Mouse (Mus musculus) layer of hippocampus, postnatal 36 days (tissue): ENCODE measurements around the gene Ncln. TPM values are rescaled to one million over a fixed set of nuclear protein-coding genes. Genes with fewer than 3 reads are reported as not detected.

Source experiments
- DNase-seq, 2 experiments: peaks; one replicate each; pipeline ENCODE4 v3.0.0; 2022
- total RNA-seq, 2 experiments: library from RNA; stranded (reverse); gene quantifications; 2 replicates each; pipeline ENCODE4 v1.2.3; 2021

The Ncln gene
- total RNA-seq = 10 to 100 TPM; 77.1 to 90.0 TPM

DNA sequence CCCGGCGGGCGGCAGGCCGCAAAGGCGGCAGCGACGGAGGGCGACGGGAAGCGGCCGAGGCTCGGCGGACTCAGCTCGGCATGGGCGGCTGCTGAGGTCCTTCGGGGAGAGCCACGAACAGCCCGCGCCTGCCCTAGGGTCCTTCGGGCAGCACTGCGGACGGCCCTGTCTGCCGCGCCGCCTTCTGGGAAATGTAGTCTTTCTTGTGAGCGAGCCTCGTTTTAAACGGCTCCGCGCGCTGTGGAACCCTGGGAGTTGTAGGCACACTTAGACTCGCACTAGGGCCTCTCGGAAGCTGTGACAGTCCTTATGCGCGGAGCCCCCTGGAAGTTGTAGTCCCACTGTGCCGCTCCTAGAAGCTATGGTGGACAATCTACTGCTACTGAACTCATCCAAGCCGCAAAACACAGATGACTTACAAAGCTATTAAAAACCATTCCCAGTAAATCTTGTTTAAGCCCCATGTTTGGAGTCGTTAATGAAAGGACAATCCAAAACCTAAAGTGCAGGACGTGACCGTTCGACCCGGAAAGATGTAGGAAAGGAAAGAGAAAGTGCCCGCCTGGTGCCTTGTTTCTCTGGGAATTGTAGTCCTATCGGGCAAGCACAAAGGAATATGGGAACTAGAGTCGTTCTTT, at the start of gene Ncln:
Gene Ncln, minus strand, starts transcription at position 129 of the 638 bp plus-strand sequence.
- DNase-seq = peak; percentile 97 to 98

DNA sequence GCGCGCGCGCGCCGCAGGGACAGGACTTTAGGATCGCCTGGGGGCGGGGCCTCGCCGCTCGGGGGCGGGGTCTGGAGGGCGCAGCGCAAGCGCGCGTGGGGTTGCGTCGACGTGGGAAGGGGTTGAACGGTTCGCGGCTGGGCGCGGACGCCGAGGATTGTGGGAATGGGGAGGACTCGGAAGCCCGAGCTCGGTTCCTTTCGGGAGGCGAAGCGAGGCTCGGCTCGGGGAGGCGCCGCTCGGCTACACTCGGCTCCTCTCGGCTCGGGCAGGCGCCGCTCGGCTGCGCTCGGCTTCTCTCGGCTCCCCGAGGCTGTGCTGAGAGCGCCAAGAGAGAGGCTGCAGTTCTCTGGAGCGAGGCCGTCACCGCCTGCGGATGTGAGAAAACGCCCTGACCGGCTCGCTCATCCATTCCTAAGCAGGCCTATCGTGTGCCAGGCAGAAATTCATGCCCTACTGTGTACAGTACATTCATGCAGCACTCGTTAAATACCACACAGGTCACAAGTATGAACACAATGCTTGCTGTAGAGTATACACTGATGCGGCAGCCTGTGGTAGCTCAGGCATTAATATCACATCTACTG, 49.1 kb upstream of the Ncln start, which contains the start of gene Gna11:
Gene Gna11, minus strand, starts transcription at position 30 of the 587 bp plus-strand sequence.
- DNase-seq = peak; percentile 100

DNA sequence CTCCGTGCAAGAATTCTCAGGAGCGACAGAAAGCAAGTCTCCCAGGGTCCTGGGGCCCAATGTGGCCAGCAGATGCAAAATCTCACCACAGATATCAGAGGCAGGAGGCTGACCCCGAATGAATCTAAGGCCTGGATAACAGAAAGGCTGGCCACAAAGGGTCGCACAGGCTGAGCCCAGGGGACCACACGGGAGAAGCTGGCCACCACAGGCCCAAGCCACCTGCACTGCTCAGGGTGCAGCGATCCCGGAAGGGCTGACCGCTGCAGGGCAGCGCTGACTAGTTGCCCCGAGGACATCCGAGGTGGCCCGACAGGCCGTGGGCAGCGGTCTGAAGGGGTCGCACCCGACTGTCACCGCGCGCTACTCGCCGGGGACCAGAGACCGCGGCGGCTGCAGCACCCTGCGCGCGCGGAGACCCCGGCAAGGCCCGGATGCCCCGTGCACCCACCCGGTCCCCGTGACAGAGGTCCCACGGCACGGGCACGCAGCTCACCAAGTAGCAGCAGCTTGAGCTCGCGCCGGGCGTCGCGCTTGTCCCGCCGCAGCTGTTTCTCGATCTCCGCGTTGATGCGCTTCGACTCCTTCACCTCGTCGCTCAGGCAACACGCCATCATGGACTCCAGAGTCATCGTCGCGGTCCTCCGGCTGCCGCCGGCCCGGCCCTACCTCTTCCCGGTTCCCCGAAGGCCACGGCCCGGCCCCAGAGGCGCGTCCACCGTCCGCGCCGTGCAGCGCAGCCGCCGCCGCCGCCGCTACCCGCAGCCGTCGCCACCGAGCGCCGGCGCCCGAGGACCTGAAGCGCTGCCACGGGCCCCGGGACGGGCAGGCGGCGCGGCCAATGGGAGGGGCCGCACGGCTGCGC, 48.3 kb upstream of the Ncln start:
- no peak for DNase-seq

DNA sequence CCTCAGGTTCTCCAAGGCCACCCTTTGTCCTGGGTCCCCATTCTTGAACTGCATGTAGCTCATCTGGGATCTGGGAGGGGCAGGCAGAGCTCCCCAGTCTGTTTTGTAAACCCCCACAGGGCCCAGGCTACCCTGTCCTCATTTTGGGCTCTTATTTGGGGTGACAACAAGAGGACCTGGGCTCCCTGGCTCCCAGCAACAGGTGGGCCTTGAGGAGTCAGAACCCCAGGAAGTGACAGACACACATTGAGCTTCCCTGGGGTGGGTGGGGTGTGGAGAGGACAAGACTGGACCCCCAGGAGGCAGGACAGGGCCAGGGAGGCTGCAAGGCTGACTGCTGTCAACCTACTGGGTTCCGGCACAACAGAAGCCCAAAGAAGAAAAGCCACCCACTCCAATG, 47.4 kb upstream of the Ncln start:
- DNase-seq = no peak

DNA sequence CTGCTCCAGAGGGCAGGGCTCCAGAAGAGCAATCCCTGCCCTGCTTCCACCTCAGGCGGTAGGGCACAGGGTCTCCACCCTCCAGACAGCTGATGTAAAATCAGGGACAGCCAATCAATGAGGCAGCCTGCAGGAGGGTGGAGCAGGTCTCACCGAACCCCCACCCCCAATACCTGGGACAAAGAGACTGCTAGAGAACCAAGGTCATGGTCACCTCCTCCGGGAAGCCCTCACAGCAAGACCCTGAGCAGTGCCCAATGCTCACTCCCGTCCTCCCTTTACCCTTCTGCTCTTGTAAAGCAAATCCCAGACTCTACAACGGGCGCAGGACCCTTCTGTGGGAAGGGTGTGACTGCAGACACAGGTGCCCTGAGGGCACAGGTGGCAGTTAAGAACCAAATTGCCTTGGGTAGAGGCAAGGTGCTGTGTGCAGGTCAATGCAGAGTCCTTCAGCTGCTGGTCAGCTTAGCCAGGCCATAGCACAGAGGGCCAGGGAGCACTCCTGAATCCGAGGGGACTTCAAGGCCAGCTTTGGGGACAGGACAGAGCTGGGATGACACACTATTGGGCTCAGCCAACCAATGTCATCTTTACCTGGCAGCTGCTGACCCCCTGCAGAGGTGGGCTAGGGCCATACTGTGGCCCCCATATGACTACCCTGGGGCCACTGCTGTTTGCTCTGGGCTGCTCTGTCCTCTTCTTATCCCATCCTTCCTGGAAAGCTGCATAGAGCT, 46.7 kb upstream of the Ncln start:
- no peak for DNase-seq

DNA sequence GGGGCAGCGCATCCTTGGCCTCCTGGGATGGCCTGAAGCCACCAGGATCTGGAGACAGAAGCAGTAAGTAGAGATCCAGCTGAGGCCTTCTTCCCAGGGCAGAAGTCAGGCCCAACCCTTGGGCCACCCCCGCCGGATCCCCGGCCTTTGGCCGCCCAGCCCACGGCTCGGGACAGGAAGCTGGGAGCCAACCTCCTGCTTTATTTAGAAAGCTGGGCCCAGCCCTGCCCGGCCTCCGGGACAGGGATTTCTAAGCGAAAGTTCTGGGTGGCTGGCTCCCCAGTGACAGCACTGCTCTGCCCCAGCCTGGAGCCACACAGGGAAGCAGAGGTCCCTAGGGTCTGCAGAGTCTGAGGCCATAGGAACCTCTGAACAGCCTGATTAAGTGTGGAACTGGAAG, 45.6 kb upstream of the Ncln start:
- no peak for DNase-seq

DNA sequence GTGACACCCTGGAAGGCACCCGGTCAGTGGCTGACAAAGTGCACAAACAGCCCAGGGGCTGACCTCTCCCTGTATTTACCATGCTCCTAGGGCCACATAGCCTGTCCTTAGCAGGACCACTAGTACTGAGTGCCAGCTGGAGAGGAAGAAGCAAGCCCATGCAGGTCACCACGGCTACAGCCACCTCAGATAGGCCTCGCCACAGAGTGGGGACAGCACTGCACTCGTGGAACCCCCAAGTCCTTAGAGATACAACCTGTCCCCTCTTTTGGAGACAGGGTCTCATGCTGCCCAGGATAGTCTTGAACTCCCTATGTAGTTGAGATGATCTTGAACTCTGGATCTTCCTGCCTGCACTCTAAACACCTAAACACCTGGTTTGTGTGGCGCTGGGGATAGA, 45.2 kb upstream of the Ncln start:
- DNase-seq = no peak

DNA sequence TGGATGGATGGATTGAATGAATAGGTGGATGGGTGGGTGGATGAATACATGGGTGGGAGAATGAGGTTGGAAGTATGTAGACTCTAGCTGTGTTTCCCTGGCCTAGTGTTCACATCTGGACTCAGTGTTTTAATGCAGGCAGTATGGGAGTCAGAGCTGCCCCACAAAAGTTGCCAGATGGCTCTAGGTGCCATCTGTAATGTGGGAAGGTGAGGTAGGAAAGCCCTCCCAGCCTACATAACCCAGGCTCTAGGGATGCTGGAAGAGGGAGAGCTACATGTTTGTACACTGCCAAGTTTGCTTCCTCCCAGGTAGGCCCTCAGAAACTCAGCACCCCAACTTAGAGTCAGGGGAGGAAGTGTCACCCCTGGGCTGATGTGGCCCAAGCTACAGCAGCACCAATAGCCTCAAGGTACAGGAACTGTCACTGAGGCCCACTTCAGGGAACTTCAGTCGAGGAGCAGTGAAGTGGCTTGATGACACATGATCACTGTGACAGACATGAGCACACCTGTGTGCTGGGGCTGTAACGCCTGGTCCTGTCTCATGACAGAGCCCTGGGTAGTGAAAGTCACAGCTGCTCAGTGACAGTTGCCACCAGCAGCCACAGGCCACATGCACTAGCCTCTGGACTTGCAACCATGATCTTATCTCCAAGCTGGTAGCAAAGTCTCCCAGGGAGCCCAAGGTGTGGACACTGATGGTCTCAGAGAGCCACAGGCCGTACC, 42.3 kb upstream of the Ncln start:
- DNase-seq = no peak

DNA sequence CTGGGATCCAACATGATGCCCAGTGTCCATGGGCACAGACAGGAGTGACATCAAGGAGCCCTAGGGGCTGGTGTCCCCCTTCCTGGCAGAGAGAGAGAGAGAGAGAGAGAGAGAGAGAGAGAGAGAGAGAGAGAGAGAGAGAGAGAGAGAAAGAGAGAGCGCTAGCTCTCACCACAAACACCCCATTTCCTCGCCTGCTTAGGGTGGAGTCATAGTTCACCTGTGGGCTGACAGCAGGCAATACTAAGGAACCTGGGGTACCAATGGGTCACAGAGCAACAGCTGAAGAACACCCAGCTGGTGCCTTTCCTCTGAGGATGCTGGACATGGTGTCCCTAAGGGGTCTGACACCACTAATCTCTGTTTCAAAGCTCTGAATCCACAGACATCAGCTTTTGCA, 41.2 kb upstream of the Ncln start:
- DNase-seq = no peak

DNA sequence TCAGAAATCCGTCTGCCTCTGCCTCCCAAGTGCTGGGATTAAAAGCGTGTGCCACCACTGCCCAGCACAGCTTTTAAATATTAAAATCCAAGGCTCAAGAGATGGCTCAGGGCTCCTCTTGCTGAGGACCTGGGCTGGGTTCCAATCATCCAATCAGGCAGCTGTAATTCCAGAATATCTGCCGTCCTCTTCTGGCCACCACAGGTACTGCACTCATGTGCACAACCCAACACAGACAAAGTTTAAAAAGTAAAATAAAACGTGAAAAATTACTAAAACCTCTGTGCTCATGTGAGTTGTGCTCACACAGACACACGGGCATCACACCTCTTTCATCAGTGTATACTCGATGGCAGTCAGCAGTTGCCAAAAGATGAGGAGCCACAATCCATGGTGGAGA, 40.5 kb upstream of the Ncln start:
- no peak for DNase-seq

DNA sequence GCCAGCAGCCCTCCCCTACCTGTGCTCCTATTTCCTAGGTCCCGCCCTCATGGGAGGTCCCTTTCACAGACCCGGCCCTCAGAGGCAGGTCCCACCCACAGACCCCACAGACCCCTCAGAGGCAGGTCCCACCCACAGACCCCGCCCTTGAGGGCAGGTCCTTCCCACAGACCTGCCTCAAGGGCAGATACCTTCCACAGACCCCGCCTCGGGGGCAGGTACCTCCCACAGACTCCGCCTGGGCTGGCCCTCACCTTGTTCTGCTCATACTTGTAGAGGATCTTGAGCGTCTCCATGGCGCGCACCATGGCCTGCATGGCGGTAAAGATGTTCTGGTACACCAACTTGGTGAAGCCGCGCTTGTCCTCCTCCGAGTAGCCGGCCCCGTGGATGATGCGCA, 38.6 kb upstream of the Ncln start:
- DNase-seq = no peak

DNA sequence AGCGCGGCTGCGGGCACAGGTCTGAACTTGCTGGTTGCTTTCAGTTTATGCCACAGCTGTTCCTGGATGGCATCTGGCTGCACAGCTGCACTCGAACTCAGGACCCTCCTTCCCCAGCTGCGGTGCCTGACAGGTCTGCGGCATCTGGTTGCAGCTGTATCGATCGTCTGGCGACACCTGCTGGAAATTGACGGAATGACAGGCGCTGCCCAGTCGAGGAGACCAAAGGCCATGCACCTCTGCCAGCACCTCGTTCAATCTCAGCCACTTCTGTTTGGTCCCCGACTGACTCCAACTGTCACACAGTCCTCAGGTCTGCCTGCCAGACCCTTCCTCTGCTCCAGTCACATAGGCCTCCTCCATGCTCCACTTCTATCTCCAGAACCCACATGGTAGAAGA, 30.6 kb upstream of the Ncln start:
- DNase-seq = peak; percentile 61 to 63

DNA sequence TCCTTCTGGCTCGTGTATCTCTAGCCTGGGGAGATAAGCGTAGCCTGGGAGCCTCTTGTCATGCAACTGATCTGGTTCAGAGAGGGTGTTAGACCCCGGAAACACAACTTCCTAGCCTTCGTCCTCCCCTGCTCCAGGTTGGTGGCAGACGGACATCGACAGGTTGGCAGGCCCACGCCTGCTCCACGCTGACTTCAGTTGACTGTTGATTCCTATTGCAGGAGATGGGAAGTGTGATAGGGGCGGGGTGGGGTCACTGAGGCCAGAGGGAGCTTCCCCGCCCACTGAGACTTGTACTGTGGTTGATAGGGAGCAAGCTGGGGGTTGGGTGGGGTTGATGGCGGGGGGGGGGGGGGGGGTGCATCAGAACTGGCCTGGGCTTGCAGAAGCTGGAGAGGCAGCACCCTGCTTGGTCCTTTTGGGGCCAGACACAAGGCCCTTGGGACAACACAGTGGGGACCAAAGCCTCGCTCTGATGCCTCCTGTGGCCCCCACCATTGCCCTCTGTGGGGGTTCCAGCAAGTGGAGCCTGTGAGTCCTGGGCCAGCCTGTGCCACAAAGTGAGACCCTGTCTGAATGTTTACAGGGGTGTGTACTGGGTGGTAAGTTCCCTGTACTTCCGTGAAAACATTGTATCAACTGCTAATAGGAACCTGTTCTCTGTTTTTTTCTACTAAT, 29.0 kb upstream of the Ncln start:
- DNase-seq = no peak

DNA sequence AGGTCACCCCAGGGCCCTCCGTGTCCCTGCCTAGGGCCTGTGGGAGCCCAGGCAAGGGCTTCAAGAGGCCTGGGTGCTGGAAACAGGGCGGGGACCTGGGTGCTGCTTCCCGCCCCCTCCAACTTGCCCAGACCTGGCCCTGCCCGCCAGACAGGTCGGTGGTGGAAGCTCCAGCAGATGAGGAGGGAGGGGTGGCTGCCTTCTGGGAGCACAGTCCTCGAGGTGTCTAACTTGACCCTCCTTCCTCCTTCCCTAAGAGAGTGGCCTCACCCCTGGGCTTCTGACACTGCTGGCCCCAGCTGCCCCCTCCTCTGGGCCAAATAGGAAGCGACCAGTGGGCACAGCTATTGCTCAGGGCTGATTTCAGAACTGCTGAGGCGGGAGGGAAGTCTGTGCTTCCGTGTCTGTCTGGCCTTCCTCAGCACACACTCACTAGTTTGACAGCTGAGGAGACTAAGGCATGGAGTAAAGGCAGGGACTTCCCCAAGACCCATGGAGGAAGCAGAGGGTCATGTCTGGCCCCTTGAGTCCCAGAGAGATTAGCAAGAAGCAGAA, 27.9 kb upstream of the Ncln start, which contains the start of gene Gna15:
Gene Gna15, minus strand, starts transcription at position 175 of the 555 bp plus-strand sequence.
- no peak for DNase-seq

DNA sequence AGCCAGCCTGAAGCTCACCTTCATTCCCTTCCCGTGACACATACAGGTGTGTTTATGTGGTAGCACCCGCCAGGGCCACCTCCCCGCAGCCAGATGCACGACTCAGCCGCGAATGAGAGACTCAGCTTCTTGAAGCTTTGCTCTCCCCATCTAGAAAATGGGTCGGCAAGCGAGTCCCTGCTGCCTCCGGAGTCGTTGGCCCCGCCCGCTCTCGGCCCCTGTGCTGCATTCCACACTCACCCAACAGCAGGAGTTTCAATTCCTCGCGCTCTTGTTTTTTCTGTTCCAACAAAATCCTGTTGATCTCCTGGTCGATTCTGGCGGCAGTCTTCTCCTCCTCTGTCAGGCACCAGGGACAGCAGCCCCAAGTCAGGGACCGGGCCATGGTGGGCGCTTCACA, 27.4 kb upstream of the Ncln start:
- DNase-seq = no peak

DNA sequence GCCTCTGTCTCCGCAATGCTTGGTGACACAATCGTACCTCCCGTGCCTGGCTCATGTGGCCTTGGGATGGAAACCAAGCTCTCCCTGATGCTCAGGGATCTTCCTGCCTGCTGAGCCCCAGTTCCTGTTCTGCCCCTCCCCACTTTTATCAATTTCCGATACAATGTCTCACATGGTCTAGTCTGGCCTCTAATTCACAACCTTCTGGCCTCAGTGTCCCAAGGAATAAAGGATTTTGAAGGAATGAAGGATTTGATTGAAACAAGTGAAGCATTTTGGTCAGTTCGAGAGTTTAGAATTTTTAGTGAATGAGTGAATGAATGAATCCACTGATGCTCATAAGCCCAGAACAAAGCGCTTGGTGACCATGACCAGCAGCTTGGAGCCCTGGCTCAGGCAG, 26.9 kb upstream of the Ncln start:
- DNase-seq = no peak

DNA sequence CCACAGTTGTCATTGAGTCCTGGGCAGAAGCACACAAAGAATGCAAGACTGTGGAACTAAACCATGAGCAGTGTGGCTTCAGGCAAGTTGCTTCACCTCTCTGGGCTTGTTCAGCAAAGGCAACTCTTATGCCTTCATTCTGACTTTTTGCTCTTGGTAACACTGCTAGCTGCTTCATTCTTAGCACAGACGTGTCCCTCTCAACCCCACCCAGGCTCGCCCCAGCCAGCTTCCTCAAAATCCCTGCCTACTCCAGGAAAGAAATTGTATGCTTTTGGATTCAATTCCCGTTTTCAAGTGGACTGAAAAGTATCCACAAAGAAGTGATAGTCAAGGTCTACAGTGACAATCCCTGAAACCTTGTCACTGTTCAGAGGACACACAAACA, 23.8 kb upstream of the Ncln start:
- DNase-seq = no peak

DNA sequence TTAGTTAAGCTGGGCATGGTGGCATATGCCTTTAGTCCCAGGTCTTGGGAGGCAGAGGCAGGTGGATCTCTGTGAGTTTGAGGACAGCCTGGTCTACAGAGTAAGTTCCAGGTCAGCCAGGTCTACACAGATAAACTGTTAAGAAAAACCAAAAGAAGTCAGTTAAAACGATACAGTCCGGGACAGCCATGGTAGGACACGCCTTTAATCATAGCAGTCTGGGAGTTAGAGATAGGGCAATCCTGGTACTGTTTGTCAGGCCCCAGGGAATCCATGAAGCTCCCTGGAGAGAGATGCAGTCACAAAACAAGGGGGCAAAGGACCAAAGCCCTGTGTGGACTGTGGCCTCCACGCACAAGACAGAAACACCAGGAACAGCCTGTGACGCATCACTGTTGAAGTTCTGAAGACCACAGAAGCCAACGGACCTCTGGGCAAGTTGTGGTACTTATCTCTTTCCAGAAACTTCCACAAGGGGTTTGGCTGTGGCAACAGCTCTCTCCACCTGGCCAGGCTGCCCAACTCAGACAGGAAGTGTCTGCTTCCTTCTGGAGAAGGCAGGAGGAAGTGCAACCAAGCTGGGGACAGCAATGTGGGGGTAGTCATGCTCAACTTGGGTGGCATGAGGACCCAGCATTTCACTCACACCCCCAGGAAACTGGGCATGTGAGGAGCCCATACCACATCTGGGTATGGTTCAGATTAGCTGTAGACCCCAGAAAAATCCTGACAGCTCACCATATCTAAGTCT, 23.2 kb upstream of the Ncln start:
- DNase-seq = no peak

DNA sequence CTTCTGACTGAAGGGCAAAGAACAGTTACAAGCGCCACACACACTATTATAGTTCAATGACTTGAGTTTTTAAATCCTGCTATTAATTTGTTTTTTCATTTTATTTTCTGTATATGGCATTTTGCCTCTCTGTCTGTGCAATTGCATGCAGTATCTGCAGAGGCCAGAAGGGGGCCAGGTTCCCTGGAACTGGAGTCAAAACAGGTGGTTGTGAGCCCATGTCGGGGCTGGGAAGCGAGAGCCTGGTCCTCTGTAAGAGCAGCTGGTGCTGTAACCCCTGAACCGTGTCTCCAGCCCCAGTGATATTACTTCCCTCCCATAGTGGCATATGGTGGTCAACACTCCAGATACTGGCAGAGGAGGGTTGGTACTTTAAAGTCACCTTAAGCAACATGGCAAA, 22.4 kb upstream of the Ncln start:
- peak in 1 of 2 experiments; percentile 60 for DNase-seq

DNA sequence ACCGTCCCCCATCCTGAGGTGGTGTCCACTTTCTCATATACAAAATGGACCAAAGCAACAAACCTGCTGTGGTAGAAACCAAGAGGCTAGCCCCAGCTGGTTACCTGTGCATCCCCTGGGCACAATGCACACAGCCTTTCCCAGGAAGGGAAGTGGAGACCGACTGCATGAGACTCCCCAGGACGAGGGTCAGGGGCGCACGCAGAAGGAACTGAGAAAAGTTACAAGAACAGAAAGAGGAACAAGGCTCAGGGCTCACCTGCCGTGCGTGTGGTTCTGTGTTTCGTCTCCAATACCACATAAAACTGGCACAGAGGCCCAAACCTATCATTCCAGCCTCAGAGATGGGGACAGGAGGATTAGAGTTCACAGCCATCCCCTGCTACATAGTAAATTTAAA, 21.0 kb upstream of the Ncln start:
- no peak for DNase-seq

DNA sequence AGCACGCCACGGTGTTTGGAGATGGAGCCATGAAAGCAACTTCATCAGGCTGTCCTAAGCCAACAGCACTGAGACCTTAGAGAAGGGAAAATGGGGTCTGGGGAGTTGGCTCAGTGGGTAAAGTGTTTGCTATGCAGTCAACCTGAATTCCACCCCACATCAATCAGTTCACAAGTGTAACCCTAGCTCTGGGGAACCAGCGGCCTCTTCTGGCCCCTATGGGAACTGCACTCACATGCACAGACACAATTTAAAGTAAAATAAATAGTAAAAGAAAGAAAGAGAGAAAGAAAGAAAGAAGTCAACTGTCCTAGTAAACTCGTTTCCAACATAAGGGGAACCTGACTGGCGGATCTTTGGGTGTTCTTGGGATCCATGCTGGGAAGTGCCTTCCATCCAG, 17.6 kb upstream of the Ncln start:
- DNase-seq = no peak
